Mouse (Mus musculus) liver, embryonic 14.5 days (tissue): ENCODE measurements around the gene Iqca. TPM values are rescaled to one million over a fixed set of nuclear protein-coding genes. Genes with fewer than 3 reads are reported as not detected.

Experiments
- ATAC-seq: fragments of 200-750 bp; cut with Nextera tagmentation; 2 replicates; pipeline ENCODE4 v1.8.0; 2017; ENCODE audit warnings: moderate number of reproducible peaks, mild to moderate bottlenecking, moderate library complexity; ENCODE audit not compliant: insufficient read depth
- DNase-seq, 3 experiments: peaks; one replicate each; pipeline ENCODE4 v3.0.0-alpha.2; 2012 to 2013; ENCODE audit warnings: low read depth in 3 of 3, low spot score in 3 of 3
- H3K27ac ChIP-seq: fragments of 300-500 bp; sonication (generic); 2 replicates; pipeline ENCODE4 v1.5.1; 2014; ENCODE audit warnings: moderate library complexity, mild to moderate bottlenecking, control low read depth, inconsistent platforms
- H3K27me3 ChIP-seq: fragments of 300-500 bp; sonication (generic); 2 replicates; pipeline ENCODE4 v1.6.1; 2014; ENCODE audit warnings: mild to moderate bottlenecking, low read length, moderate library complexity; ENCODE audit not compliant: control insufficient read depth, insufficient read depth
- H3K36me3 ChIP-seq: fragments of 300-500 bp; sonication (generic); replicated peaks from 2 replicates; pipeline ENCODE4 v1.6.1; 2014; ENCODE audit warnings: low read depth; ENCODE audit not compliant: control insufficient read depth, insufficient read depth
- H3K4me1 ChIP-seq, 2 experiments: fragments of 200-500 bp in 1 of 2; fragments of 300-500 bp in 1 of 2; sonication (generic) in 1 of 2; replicated peaks; 2 replicates each; pipeline ENCODE4 v1.6.1; 2012 to 2014; ENCODE audit warnings: antibody characterized with exemption in 1 of 2, inconsistent platforms in 1 of 2, low read length in 1 of 2; ENCODE audit not compliant: control insufficient read depth in 2 of 2, insufficient read depth in 2 of 2
- H3K4me2 ChIP-seq: fragments of 300-500 bp; sonication (generic); 2 replicates; pipeline ENCODE4 v1.6.1; 2014; ENCODE audit warnings: low read depth, mild to moderate bottlenecking, control low read depth, moderate library complexity
- H3K4me3 ChIP-seq, 2 experiments: fragments of 200-500 bp in 1 of 2; fragments of 300-500 bp in 1 of 2; sonication (generic) in 1 of 2; 2 replicates each; pipeline ENCODE4 v1.5.1; 2012 to 2014; ENCODE audit warnings: low read depth in 2 of 2, low read length in 2 of 2, mild to moderate bottlenecking in 2 of 2, control low read depth in 1 of 2, inconsistent platforms in 1 of 2, moderate library complexity in 1 of 2; ENCODE audit not compliant: insufficient read depth in 1 of 2
- H3K9ac ChIP-seq: fragments of 300-500 bp; sonication (generic); replicated peaks from 2 replicates; pipeline ENCODE4 v1.6.1; 2014; ENCODE audit warnings: mild to moderate bottlenecking, control low read depth, moderate library complexity
- H3K9me3 ChIP-seq: fragments of 300-500 bp; sonication (generic); 2 replicates; pipeline ENCODE4 v1.6.1; 2016; ENCODE audit warnings: low read length, mixed read lengths; ENCODE audit not compliant: control insufficient read depth
- CTCF ChIP-seq: IDR thresholded peaks from 2 replicates; pipeline ENCODE4 v1.5.1; 2016; ENCODE audit warnings: antibody characterized with exemption, low read depth, control low read depth
- EP300 ChIP-seq: IDR thresholded peaks from 2 replicates; pipeline ENCODE4 v1.6.1; 2016; ENCODE audit warnings: antibody characterized with exemption, low read depth
- WGBS: fragments of 180-500 bp; shearing (Covaris S2); extraction: QIAGEN DNeasy Blood & Tissue Kit; methylation state at CpG from one replicate; pipeline ENCODE4 v1.1.7; 2014; ENCODE audit not compliant: insufficient replicate concordance; 5-methylcytosine and 5-hydroxymethylcytosine counted together
- polyA plus RNA-seq, 2 experiments: library from polyadenylated mRNA; depleted of rRNA in 1 of 2; stranded (reverse) in 1 of 2; unstranded in 1 of 2; fragments of >200 nt; fragmentation: Nextera tagmentation in 1 of 2; extraction: Ambion mirVana in 1 of 2; gene quantifications; 2 replicates each; pipeline versions ENCODE4 v1.2.1 to v1.2.3; 2012 to 2014

Iqca gene
- polyA plus RNA-seq, 2 experiments = 0.04 to 0.29 TPM

DNA sequence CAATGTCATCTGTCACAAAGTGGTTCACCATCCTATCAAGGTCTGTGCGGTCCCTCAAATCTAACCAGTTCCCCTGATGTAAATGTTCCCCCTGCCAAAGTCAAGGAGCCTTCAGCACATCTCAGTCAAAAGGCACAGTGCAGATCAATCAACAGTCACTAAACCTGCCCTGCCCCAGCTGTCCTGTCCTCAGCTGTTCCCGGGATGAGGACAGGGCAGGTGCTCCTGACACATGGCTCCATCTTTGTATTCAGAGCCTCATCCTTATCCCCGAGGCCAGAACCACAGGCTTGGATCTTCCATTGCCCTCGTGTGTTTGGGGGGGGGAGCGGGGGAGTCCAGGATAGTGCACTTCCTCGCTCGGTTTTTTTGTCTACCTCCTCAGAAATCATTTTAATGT is 3.4 kb upstream of the Iqca start:
- TF ChIP-seq EP300 (no peak), CTCF (no peak)
- no peaks in the 10 kb centered on the region for H3K27me3 ChIP-seq
- no peak for ATAC-seq
- no peak overlapping the region for H3K27ac ChIP-seq
- H3K4me1 ChIP-seq = no peaks in the 10 kb centered on the region; a peak in 1 of 4 replicates
- H3K9me3 ChIP-seq = no peaks in the 10 kb centered on the region
- 50% methylated on average over 7 of the region's 7 CpGs for WGBS
- no peak overlapping the region for H3K9ac ChIP-seq
- no peaks in the 10 kb centered on the region for H3K36me3 ChIP-seq
- H3K4me3 ChIP-seq = no peak overlapping the region
- DNase-seq = no peak
- H3K4me2 ChIP-seq = no peak overlapping the region

DNA sequence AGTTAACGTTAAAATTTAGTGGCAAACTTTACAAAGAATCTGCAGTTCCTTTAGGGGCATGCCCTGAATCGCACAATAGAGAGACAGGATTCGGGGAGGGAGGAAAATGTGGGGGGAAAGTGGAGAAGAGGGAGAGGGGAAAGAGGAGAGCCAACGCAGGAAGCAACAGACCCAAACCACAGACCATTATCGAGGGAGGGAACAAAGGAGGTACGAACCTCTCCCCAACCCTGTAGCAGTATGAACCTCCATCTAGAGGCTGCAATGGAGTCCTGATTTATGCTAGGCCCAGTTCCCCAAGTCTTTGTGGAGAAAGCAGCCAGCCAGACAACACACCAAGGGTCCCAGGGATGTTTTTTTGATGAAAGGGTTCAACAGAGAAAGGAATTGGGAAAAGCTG is 586 bp upstream of the Iqca start:
- H3K27me3 ChIP-seq = no peaks in the 10 kb centered on the region
- no peak overlapping the region for H3K4me2 ChIP-seq
- ATAC-seq = no peak
- no peak for TF ChIP-seq EP300
- no peak for TF ChIP-seq CTCF
- no peak overlapping the region for H3K4me3 ChIP-seq
- 8% methylated on average over 6 of the region's 6 CpGs for WGBS
- H3K9me3 ChIP-seq = no peaks in the 10 kb centered on the region
- no peak overlapping the region for H3K9ac ChIP-seq
- no peak for DNase-seq
- no peak overlapping the region for H3K27ac ChIP-seq
- H3K4me1 ChIP-seq = no peaks in the 10 kb centered on the region; a peak in 1 of 4 replicates
- no peaks in the 10 kb centered on the region for H3K36me3 ChIP-seq

DNA sequence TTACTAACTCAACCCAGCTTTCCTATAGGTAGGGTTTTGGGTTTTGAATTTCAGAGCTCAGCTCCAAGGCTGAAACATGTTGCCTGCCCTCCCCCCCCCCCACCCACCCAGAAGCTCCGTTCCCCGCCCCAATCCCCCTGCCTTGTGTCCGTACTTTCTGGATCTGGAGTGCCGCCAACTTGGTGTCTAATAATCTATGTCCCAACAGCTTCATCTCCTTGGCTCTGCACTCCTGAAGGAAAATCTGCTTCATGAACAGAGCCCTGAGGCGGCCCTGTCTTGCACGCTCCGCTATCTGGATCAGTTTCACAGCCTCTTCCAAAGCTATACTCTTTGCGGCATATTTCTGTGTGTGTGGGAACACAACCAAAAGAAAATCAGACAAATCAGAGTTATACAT is 13.5 kb downstream of the Iqca start:
- Histone ChIP-seq H3K4me1 (no peaks in the 10 kb centered on the region), H3K9ac (no peak overlapping the region), H3K27me3 (no peaks in the 10 kb centered on the region), H3K4me2 (no peak overlapping the region), H3K36me3 (no peaks in the 10 kb centered on the region), H3K4me3 (no peak overlapping the region), H3K9me3 (no peaks in the 10 kb centered on the region), H3K27ac (no peak overlapping the region)
- ATAC-seq = no peak
- 78% methylated on average over 8 of the region's 8 CpGs for WGBS
- no peak for DNase-seq
- TF ChIP-seq CTCF (no peak), EP300 (no peak)

DNA sequence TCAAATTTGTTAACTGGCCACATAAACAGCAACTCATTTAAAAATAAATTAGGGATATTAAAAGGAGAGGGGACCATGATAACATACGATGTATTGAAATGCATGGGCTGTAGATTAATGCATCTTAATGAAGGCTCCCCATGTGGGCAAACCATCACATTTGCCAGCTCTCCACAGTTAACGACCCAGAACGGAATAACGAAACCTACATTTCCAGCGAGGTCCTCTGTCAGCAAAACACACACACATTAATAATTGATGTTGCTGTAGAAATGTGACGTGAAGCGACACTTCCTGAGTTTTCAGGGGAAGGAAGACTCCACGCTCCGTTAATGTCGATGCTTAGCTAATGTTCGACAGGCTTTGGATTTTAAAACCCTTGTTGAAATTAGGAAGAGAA is 20.8 kb downstream of the Iqca start:
- H3K4me3 ChIP-seq = no peak overlapping the region
- H3K27me3 ChIP-seq = no peaks in the 10 kb centered on the region
- no peaks in the 10 kb centered on the region for H3K9me3 ChIP-seq
- H3K4me2 ChIP-seq = no peak overlapping the region
- ATAC-seq (no peak), DNase-seq (no peak)
- H3K4me1 ChIP-seq = no peaks in the 10 kb centered on the region
- H3K27ac ChIP-seq = no peak overlapping the region
- 71% methylated on average over 11 of the region's 11 CpGs for WGBS
- no peak overlapping the region for H3K9ac ChIP-seq
- H3K36me3 ChIP-seq = no peaks in the 10 kb centered on the region
- TF ChIP-seq EP300 (no peak), CTCF (no peak)

DNA sequence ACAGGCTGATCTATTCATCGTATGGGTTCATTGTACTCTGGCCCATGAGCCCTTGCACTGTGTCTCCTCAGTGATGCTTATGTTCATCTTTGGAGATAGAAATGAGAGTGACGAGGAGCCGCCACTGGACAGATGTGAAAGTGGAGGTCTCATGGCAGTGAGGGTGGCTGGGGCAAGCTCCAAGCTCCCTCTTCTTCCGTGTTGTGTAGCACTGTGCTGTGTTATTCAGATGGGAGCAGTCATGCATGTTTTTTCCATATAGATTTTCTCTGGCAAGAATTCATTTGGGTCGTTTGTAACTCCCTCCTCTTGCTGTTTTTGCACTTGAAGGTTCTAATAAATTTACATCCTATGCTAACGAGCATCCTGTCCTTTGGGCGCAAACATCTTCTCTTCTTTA is 21.2 kb downstream of the Iqca start:
- 61% methylated on average over 7 of the region's 7 CpGs for WGBS
- Histone ChIP-seq H3K4me3 (no peak overlapping the region), H3K4me1 (no peaks in the 10 kb centered on the region), H3K4me2 (no peak overlapping the region), H3K9me3 (no peaks in the 10 kb centered on the region), H3K27ac (no peak overlapping the region), H3K36me3 (no peaks in the 10 kb centered on the region), H3K9ac (no peak overlapping the region), H3K27me3 (no peaks in the 10 kb centered on the region)
- ATAC-seq (no peak), DNase-seq (no peak)
- no peak for TF ChIP-seq EP300
- no peak for TF ChIP-seq CTCF

DNA sequence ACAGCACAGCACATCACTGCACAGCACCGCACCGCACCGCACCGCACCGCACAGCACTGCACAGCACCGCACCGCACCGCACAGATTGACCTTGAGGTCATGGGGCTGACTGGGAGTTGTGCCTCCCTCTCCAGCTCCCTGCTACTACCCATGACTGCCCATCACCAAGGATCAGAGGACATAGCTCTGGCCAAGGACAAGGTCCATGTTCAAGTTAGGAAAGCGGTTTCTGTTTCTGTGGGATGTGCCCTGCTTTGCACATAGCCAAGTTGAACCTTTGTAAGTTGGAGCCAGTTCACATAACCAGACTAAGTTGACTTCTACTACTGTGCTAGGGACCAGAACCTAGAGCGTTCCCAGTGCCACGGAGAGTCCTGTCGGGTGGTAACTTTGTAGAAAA is 28.6 kb downstream of the Iqca start:
- ATAC-seq (no peak), DNase-seq (no peak)

More for the DNA sequence above, 28.6 kb downstream of the Iqca start:
- no peak overlapping the region for H3K9ac ChIP-seq
- no peak overlapping the region for H3K4me2 ChIP-seq
- no peak overlapping the region for H3K4me3 ChIP-seq
- TF ChIP-seq CTCF (no peak), EP300 (no peak)
- H3K4me1 ChIP-seq = no peaks in the 10 kb centered on the region
- H3K36me3 ChIP-seq = no peaks in the 10 kb centered on the region
- no peaks in the 10 kb centered on the region for H3K9me3 ChIP-seq
- no peak overlapping the region for H3K27ac ChIP-seq
- no peaks in the 10 kb centered on the region for H3K27me3 ChIP-seq
- 79% methylated on average over 12 of the region's 12 CpGs for WGBS
